Mouse (Mus musculus): ENCODE data around the gene Sorbs1. TPM values are rescaled to one million over a fixed set of nuclear protein-coding genes. Genes with fewer than 3 reads are reported as not detected.

Sorbs1 gene
- polyA plus RNA-seq, 1 experiment from 2014 or later, result 35.7 TPM

- Histone ChIP-seq H3K4me3 (ENCODE audit: low read depth, low read length) (no peak overlapping the region), H3K27ac (replicated peaks; ENCODE audit: low read depth, low read length) (no peak overlapping the region), H3K9me3 (replicated peaks; ENCODE audit: control insufficient read depth, low read length) (no peaks in the 10 kb centered on the region), H3K4me2 (ENCODE audit: low read depth, low read length) (no peak overlapping the region), H3K9ac (replicated peaks; ENCODE audit: low read length) (no peak overlapping the region), H3K36me3 (replicated peaks; ENCODE audit: control insufficient read depth, insufficient read depth, low read depth, low read length) (no peaks in the 10 kb centered on the region), H3K27me3 (ENCODE audit: control insufficient read depth, insufficient read depth, low read length) (no peaks in the 10 kb centered on the region), H3K4me1 (ENCODE audit: control insufficient read depth, insufficient read depth, low read length) (no peaks in the 10 kb centered on the region)
- peak; percentile 64 for DNase-seq (ENCODE audit: low spot score)
- WGBS, result 39% methylated on average over 5 of the region's 5 CpGs
- no peak for ATAC-seq (replicated peaks; ENCODE audit: insufficient number of reproducible peaks, low FRiP score, low TSS enrichment, low read depth)
Measured at GRCm38 (mm10) chr19:40333905-40334304, 179.7 kb downstream of the Sorbs1 start.

GRCm38 (mm10) chr19:40333081-40333480 lies 180.5 kb downstream of the Sorbs1 start:
- no peaks in the 10 kb centered on the region for H3K4me1 ChIP-seq (ENCODE audit: control insufficient read depth, insufficient read depth, low read length)
- H3K9me3 ChIP-seq (replicated peaks; ENCODE audit: control insufficient read depth, low read length), result no peaks in the 10 kb centered on the region
- DNase-seq (ENCODE audit: low spot score) (no peak), ATAC-seq (replicated peaks; ENCODE audit: insufficient number of reproducible peaks, low FRiP score, low TSS enrichment, low read depth) (no peak)
- H3K4me2 ChIP-seq (ENCODE audit: low read depth, low read length), result no peak overlapping the region
- H3K27me3 ChIP-seq (ENCODE audit: control insufficient read depth, insufficient read depth, low read length), result no peaks in the 10 kb centered on the region
- WGBS, result 88% methylated on average over 4 of the region's 4 CpGs
- H3K36me3 ChIP-seq (replicated peaks; ENCODE audit: control insufficient read depth, insufficient read depth, low read depth, low read length), result no peaks in the 10 kb centered on the region
- H3K27ac ChIP-seq (replicated peaks; ENCODE audit: low read depth, low read length), result no peak overlapping the region
- H3K4me3 ChIP-seq (ENCODE audit: low read depth, low read length), result no peak overlapping the region
- no peak overlapping the region for H3K9ac ChIP-seq (replicated peaks; ENCODE audit: low read length)

GRCm38 (mm10) chr19:40332303-40332702 lies 181.3 kb downstream of the Sorbs1 start:
- WGBS, result 84% methylated on average over 6 of the region's 6 CpGs
- Histone ChIP-seq H3K27me3 (ENCODE audit: control insufficient read depth, insufficient read depth, low read length) (no peaks in the 10 kb centered on the region), H3K9ac (replicated peaks; ENCODE audit: low read length) (no peak overlapping the region), H3K4me2 (ENCODE audit: low read depth, low read length) (no peak overlapping the region), H3K4me1 (ENCODE audit: control insufficient read depth, insufficient read depth, low read length) (no peaks in the 10 kb centered on the region), H3K27ac (replicated peaks; ENCODE audit: low read depth, low read length) (no peak overlapping the region), H3K36me3 (replicated peaks; ENCODE audit: control insufficient read depth, insufficient read depth, low read depth, low read length) (no peaks in the 10 kb centered on the region), H3K4me3 (ENCODE audit: low read depth, low read length) (no peak overlapping the region), H3K9me3 (replicated peaks; ENCODE audit: control insufficient read depth, low read length) (no peaks in the 10 kb centered on the region)
- ATAC-seq (replicated peaks; ENCODE audit: insufficient number of reproducible peaks, low FRiP score, low TSS enrichment, low read depth) (no peak), DNase-seq (ENCODE audit: low spot score) (no peak)

DNA sequence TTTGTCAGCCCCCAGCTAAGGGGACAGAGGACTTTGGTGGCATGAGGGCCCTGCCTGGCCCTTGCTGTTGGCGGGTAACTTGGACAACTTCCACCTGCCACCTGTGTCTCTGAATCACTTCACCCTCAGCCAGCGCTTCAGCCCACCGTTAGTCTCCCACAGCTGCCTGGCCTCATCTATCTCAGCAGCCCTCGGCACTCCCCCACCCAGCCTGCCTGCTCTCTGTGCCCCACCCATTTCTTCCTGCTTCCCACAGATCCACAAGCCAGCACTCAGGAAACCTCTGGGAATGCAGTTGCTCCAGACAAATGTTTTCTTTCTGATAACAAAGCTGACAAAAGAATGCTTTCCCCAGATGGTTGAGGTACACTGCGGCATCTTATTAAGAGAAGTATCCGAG lies 181.7 kb downstream of the Sorbs1 start:
- no peak overlapping the region for H3K4me3 ChIP-seq (ENCODE audit: low read depth, low read length)
- 52% methylated on average over 6 of the region's 6 CpGs for WGBS
- no peaks in the 10 kb centered on the region for H3K4me1 ChIP-seq (ENCODE audit: control insufficient read depth, insufficient read depth, low read length)
- H3K27me3 ChIP-seq (ENCODE audit: control insufficient read depth, insufficient read depth, low read length), result no peaks in the 10 kb centered on the region
- no peak for ATAC-seq (replicated peaks; ENCODE audit: insufficient number of reproducible peaks, low FRiP score, low TSS enrichment, low read depth)
- no peak overlapping the region for H3K9ac ChIP-seq (replicated peaks; ENCODE audit: low read length)
- no peak for DNase-seq (ENCODE audit: low spot score)
- no peaks in the 10 kb centered on the region for H3K36me3 ChIP-seq (replicated peaks; ENCODE audit: control insufficient read depth, insufficient read depth, low read depth, low read length)
- no peaks in the 10 kb centered on the region for H3K9me3 ChIP-seq (replicated peaks; ENCODE audit: control insufficient read depth, low read length)
- no peak overlapping the region for H3K4me2 ChIP-seq (ENCODE audit: low read depth, low read length)
- no peak overlapping the region for H3K27ac ChIP-seq (replicated peaks; ENCODE audit: low read depth, low read length)

DNA sequence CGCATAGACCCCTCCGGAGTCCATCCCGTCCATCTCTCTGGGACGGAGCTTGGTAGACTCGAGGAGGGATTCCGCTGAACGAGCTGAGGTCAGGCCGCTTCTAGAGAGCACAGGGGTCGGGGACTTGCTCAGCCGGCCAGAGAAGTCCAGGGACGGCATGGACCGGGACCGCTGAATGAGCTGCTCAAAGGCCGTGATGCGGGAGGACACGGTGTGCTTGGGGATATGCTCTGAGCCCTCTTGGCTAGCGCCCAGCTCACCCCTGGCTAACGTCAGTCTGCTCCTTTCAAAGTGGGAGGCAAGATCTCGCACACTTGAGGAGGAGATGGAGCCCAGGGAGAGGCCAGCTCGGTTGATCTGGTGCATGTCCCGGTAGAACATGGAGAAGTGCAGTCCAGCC lies 187.5 kb downstream of the Sorbs1 start:
- WGBS, result 93% methylated on average over 21 of the region's 21 CpGs
- no peaks in the 10 kb centered on the region for H3K9me3 ChIP-seq (replicated peaks; ENCODE audit: control insufficient read depth, low read length)
- no peak overlapping the region for H3K27ac ChIP-seq (replicated peaks; ENCODE audit: low read depth, low read length)
- no peak overlapping the region for H3K4me3 ChIP-seq (ENCODE audit: low read depth, low read length)
- H3K9ac ChIP-seq (replicated peaks; ENCODE audit: low read length), result no peak overlapping the region
- no peaks in the 10 kb centered on the region for H3K4me1 ChIP-seq (ENCODE audit: control insufficient read depth, insufficient read depth, low read length)
- H3K4me2 ChIP-seq (ENCODE audit: low read depth, low read length), result no peak overlapping the region
- H3K27me3 ChIP-seq (ENCODE audit: control insufficient read depth, insufficient read depth, low read length), result no peaks in the 10 kb centered on the region
- DNase-seq (ENCODE audit: low spot score) (no peak), ATAC-seq (replicated peaks; ENCODE audit: insufficient number of reproducible peaks, low FRiP score, low TSS enrichment, low read depth) (no peak)
- no peaks in the 10 kb centered on the region for H3K36me3 ChIP-seq (replicated peaks; ENCODE audit: control insufficient read depth, insufficient read depth, low read depth, low read length)

GRCm38 (mm10) chr19:40325381-40325780 lies 188.2 kb downstream of the Sorbs1 start:
- Histone ChIP-seq H3K4me1 (ENCODE audit: control insufficient read depth, insufficient read depth, low read length) (no peaks in the 10 kb centered on the region), H3K27ac (replicated peaks; ENCODE audit: low read depth, low read length) (no peak overlapping the region), H3K27me3 (ENCODE audit: control insufficient read depth, insufficient read depth, low read length) (no peaks in the 10 kb centered on the region), H3K4me3 (ENCODE audit: low read depth, low read length) (no peak overlapping the region), H3K4me2 (ENCODE audit: low read depth, low read length) (no peak overlapping the region), H3K9me3 (replicated peaks; ENCODE audit: control insufficient read depth, low read length) (no peaks in the 10 kb centered on the region), H3K36me3 (replicated peaks; ENCODE audit: control insufficient read depth, insufficient read depth, low read depth, low read length) (no peaks in the 10 kb centered on the region), H3K9ac (replicated peaks; ENCODE audit: low read length) (no peak overlapping the region)
- DNase-seq (ENCODE audit: low spot score), result no peak
- WGBS, result 88% methylated on average over 8 of the region's 8 CpGs
- ATAC-seq (replicated peaks; ENCODE audit: insufficient number of reproducible peaks, low FRiP score, low TSS enrichment, low read depth), result no peak

- no peak for DNase-seq (ENCODE audit: low spot score)
- ATAC-seq (replicated peaks; ENCODE audit: insufficient number of reproducible peaks, low FRiP score, low TSS enrichment, low read depth), result 0 out of 2 replicates have a peak, but pooled peaks have one; percentile 34
Measured at GRCm38 (mm10) chr19:40322226-40322625, 191.4 kb downstream of the Sorbs1 start.

GRCm38 (mm10) chr19:40319199-40319598 lies 194.4 kb downstream of the Sorbs1 start:
- Histone ChIP-seq H3K36me3 (replicated peaks; ENCODE audit: control insufficient read depth, insufficient read depth, low read depth, low read length) (no peaks in the 10 kb centered on the region), H3K9me3 (replicated peaks; ENCODE audit: control insufficient read depth, low read length) (no peaks in the 10 kb centered on the region), H3K27me3 (ENCODE audit: control insufficient read depth, insufficient read depth, low read length) (no peaks in the 10 kb centered on the region), H3K4me2 (ENCODE audit: low read depth, low read length) (no peak overlapping the region), H3K9ac (replicated peaks; ENCODE audit: low read length) (no peak overlapping the region), H3K27ac (replicated peaks; ENCODE audit: low read depth, low read length) (no peak overlapping the region), H3K4me1 (ENCODE audit: control insufficient read depth, insufficient read depth, low read length) (no peaks in the 10 kb centered on the region), H3K4me3 (ENCODE audit: low read depth, low read length) (no peak overlapping the region)
- ATAC-seq (replicated peaks; ENCODE audit: insufficient number of reproducible peaks, low FRiP score, low TSS enrichment, low read depth) (no peak), DNase-seq (ENCODE audit: low spot score) (no peak)
- WGBS, result 68% methylated on average over 3 of the region's 3 CpGs

More at GRCm38 (mm10) chr19:40322226-40322625, 191.4 kb downstream of the Sorbs1 start:
- Histone ChIP-seq H3K36me3 (replicated peaks; ENCODE audit: control insufficient read depth, insufficient read depth, low read depth, low read length) (no peaks in the 10 kb centered on the region), H3K27me3 (ENCODE audit: control insufficient read depth, insufficient read depth, low read length) (no peaks in the 10 kb centered on the region), H3K4me1 (ENCODE audit: control insufficient read depth, insufficient read depth, low read length) (no peaks in the 10 kb centered on the region), H3K9me3 (replicated peaks; ENCODE audit: control insufficient read depth, low read length) (no peaks in the 10 kb centered on the region), H3K4me3 (ENCODE audit: low read depth, low read length) (no peak overlapping the region), H3K4me2 (ENCODE audit: low read depth, low read length) (no peak overlapping the region), H3K9ac (replicated peaks; ENCODE audit: low read length) (no peak overlapping the region), H3K27ac (replicated peaks; ENCODE audit: low read depth, low read length) (no peak overlapping the region)
- 76% methylated on average over 3 of the region's 3 CpGs for WGBS
